Mouse (Mus musculus) limb, embryonic 14.5 days (tissue): ENCODE measurements around the gene Nlgn3. TPM values are rescaled to one million over a fixed set of nuclear protein-coding genes. Genes with fewer than 3 reads are reported as not detected.
"Not testable (repeated sequence)": the region's sequence is repeated elsewhere in the genome, so short reads cannot be mapped to it uniquely, and the experiment has no call there.

Source experiments
- ATAC-seq: fragments of 200-750 bp; cut with Nextera tagmentation; 2 replicates; pipeline ENCODE4 v1.8.0; 2017; ENCODE audit warnings: low read depth, moderate number of reproducible peaks, moderate TSS enrichment; ENCODE audit not compliant: low FRiP score
- DNase-seq: peaks from one replicate; pipeline ENCODE4 v3.0.0-alpha.2; 2015; ENCODE audit warnings: low spot score
- H3K27ac ChIP-seq: fragments of 300-500 bp; sonication (generic); replicated peaks from 2 replicates; pipeline ENCODE4 v1.5.1; 2014; ENCODE audit warnings: low read depth, mild to moderate bottlenecking, low read length, moderate library complexity, mixed read lengths
- H3K27me3 ChIP-seq: fragments of 300-500 bp; sonication (generic); 2 replicates; pipeline ENCODE4 v1.6.1; 2014; ENCODE audit warnings: low read length, mixed read lengths; ENCODE audit not compliant: control insufficient read depth, insufficient read depth
- H3K36me3 ChIP-seq: fragments of 300-500 bp; sonication (generic); 2 replicates; pipeline ENCODE4 v1.6.1; 2014; ENCODE audit warnings: mild to moderate bottlenecking, low read length, moderate library complexity, mixed read lengths; ENCODE audit not compliant: control insufficient read depth, insufficient read depth
- H3K4me1 ChIP-seq: fragments of 300-500 bp; sonication (generic); 2 replicates; pipeline ENCODE4 v1.6.1; 2014; ENCODE audit warnings: antibody characterized with exemption, low read length, mixed read lengths; ENCODE audit not compliant: control insufficient read depth, insufficient read depth
- H3K4me2 ChIP-seq: fragments of 300-500 bp; sonication (generic); replicated peaks from 2 replicates; pipeline ENCODE4 v1.6.1; 2014; ENCODE audit warnings: low read depth, mild to moderate bottlenecking, low read length, moderate library complexity; ENCODE audit not compliant: severe bottlenecking
- H3K4me3 ChIP-seq: fragments of 300-500 bp; sonication (generic); replicated peaks from 2 replicates; pipeline ENCODE4 v1.5.1; 2014; ENCODE audit warnings: low read length
- H3K9ac ChIP-seq: fragments of 300-500 bp; sonication (generic); 2 replicates; pipeline ENCODE4 v1.6.1; 2014; ENCODE audit warnings: mild to moderate bottlenecking, low read depth, low read length, moderate library complexity; ENCODE audit not compliant: severe bottlenecking
- H3K9me3 ChIP-seq: fragments of 300-500 bp; sonication (generic); 2 replicates; pipeline ENCODE4 v1.6.1; 2016; ENCODE audit warnings: low read length; ENCODE audit not compliant: control insufficient read depth
- POLR2A ChIP-seq: fragments of 200-500 bp; IDR thresholded peaks from 2 replicates; pipeline ENCODE4 v1.8.0; 2012; ENCODE audit warnings: inconsistent platforms, mild to moderate bottlenecking, moderate library complexity, borderline replicate concordance; ENCODE audit not compliant: insufficient read depth, insufficient read length; ENCODE audit errors: extremely low read depth
- WGBS: fragments of 180-500 bp; shearing (Covaris S2); extraction: QIAGEN DNeasy Blood & Tissue Kit; methylation state at CpG from one replicate; pipeline ENCODE4 v1.1.7; 2014; 5-methylcytosine and 5-hydroxymethylcytosine counted together
- polyA plus RNA-seq, 2 experiments: library from polyadenylated mRNA; depleted of rRNA in 1 of 2; stranded (reverse) in 1 of 2; unstranded in 1 of 2; fragments of >200 nt; fragmentation: Nextera tagmentation in 1 of 2; extraction: Ambion mirVana in 1 of 2; gene quantifications; 2 replicates each; pipeline versions ENCODE4 v1.2.1 to v1.2.3; 2012 to 2014

The Nlgn3 gene
- polyA plus RNA-seq, 2 experiments = 10.3 to 18.2 TPM

GRCm38 (mm10) chrX:101338666-101339065 is 39.7 kb downstream of the Nlgn3 start:
- Histone ChIP-seq H3K27ac (no peak overlapping the region), H3K4me2 (no peak overlapping the region), H3K9ac (no peak overlapping the region), H3K4me1 (no peaks in the 10 kb centered on the region), H3K4me3 (no peak overlapping the region), H3K9me3 (no peaks in the 10 kb centered on the region), H3K36me3 (no peaks in the 10 kb centered on the region), H3K27me3 (no peaks in the 10 kb centered on the region)
- ATAC-seq (no peak), DNase-seq (no peak)
- WGBS = 56% methylated on average over 4 of the region's 4 CpGs
- TF ChIP-seq POLR2A = no peak

GRCm38 (mm10) chrX:101342837-101343236 is 43.9 kb downstream of the Nlgn3 start:
- H3K9me3 ChIP-seq, H3K4me1 ChIP-seq, H3K4me2 ChIP-seq, H3K27ac ChIP-seq, H3K27me3 ChIP-seq, H3K9ac ChIP-seq, ATAC-seq, H3K36me3 ChIP-seq, H3K4me3 ChIP-seq, DNase-seq: not testable (repeated sequence)
- WGBS = 32% methylated on average over 2 of the region's 2 CpGs

GRCm38 (mm10) chrX:101345456-101345855 is 46.5 kb downstream of the Nlgn3 start:
- H3K9ac ChIP-seq = no peak overlapping the region
- no peak for ATAC-seq
- no peak for DNase-seq
- H3K27ac ChIP-seq = no peak overlapping the region
- H3K9me3 ChIP-seq = no peaks in the 10 kb centered on the region
- 85% methylated on average over 2 of the region's 2 CpGs for WGBS
- TF ChIP-seq POLR2A = no peak
- no peak overlapping the region for H3K4me3 ChIP-seq
- no peaks in the 10 kb centered on the region for H3K27me3 ChIP-seq
- no peak overlapping the region for H3K4me2 ChIP-seq
- H3K36me3 ChIP-seq = no peaks in the 10 kb centered on the region
- H3K4me1 ChIP-seq = no peaks in the 10 kb centered on the region

GRCm38 (mm10) chrX:101346475-101346874 is 47.5 kb downstream of the Nlgn3 start:
- DNase-seq (no peak), ATAC-seq (no peak)
- H3K27me3 ChIP-seq = no peaks in the 10 kb centered on the region
- no peak overlapping the region for H3K4me3 ChIP-seq
- no peaks in the 10 kb centered on the region for H3K4me1 ChIP-seq
- no peak overlapping the region for H3K27ac ChIP-seq
- no peak overlapping the region for H3K9ac ChIP-seq
- 61% methylated on average over 4 of the region's 4 CpGs for WGBS
- no peak for TF ChIP-seq POLR2A
- H3K36me3 ChIP-seq = no peaks in the 10 kb centered on the region
- no peaks in the 10 kb centered on the region for H3K9me3 ChIP-seq
- H3K4me2 ChIP-seq = no peak overlapping the region

- no peak overlapping the region for H3K4me2 ChIP-seq
- no peaks in the 10 kb centered on the region for H3K9me3 ChIP-seq
- H3K4me1 ChIP-seq = no peaks in the 10 kb centered on the region
- H3K36me3 ChIP-seq = no peaks in the 10 kb centered on the region
- no peaks in the 10 kb centered on the region for H3K27me3 ChIP-seq
- WGBS = 59% methylated on average over 4 of the region's 4 CpGs
- H3K9ac ChIP-seq = no peak overlapping the region
- ATAC-seq = no peak
- no peak for TF ChIP-seq POLR2A
- peak; percentile 31 for DNase-seq
- no peak overlapping the region for H3K27ac ChIP-seq
- H3K4me3 ChIP-seq = no peak overlapping the region
Observed at GRCm38 (mm10) chrX:101351188-101351587, 52.2 kb downstream of the Nlgn3 start.

GRCm38 (mm10) chrX:101358902-101359301 is 59.9 kb downstream of the Nlgn3 start:
- H3K9me3 ChIP-seq, H3K36me3 ChIP-seq, DNase-seq, H3K27me3 ChIP-seq, H3K4me2 ChIP-seq, H3K27ac ChIP-seq, ATAC-seq, H3K4me3 ChIP-seq, H3K9ac ChIP-seq, H3K4me1 ChIP-seq: not testable (repeated sequence)
- 53% methylated on average over 3 of the region's 4 CpGs for WGBS
